Mouse (Mus musculus) CH12.LX (cell line): ENCODE data around the gene Ankrd22. TPM values are rescaled to one million over a fixed set of nuclear protein-coding genes. Genes with fewer than 3 reads are reported as not detected.

ENCODE experiments used
- DNase-seq: peaks from one replicate; pipeline ENCODE4 v3.0.0-alpha.2; 2013; ENCODE audit errors: extremely low read depth
- H3K27ac ChIP-seq: 2 replicates; pipeline ENCODE4 v1.5.1; 2012; ENCODE audit warnings: low read depth, mild to moderate bottlenecking, control low read depth, moderate library complexity; ENCODE audit not compliant: insufficient read depth
- H3K27me3 ChIP-seq: replicated peaks from 2 replicates; pipeline ENCODE3; 2012; ENCODE audit warnings: inconsistent platforms
- H3K36me3 ChIP-seq, 2 experiments: replicated peaks in 1 of 2; 2 replicates each; pipeline versions ENCODE3 to v1.6.1; 2012; ENCODE audit warnings: inconsistent platforms in 1 of 2, low read length in 1 of 2, mild to moderate bottlenecking in 1 of 2, mixed read lengths in 1 of 2, moderate library complexity in 1 of 2; ENCODE audit not compliant: control insufficient read depth in 1 of 2, insufficient read depth in 1 of 2
- H3K4me1 ChIP-seq, 2 experiments: 2 replicates each; pipeline ENCODE4 v1.6.1; 2012; ENCODE audit warnings: inconsistent platforms in 1 of 2, moderate library complexity in 1 of 2; ENCODE audit not compliant: insufficient read depth in 2 of 2, control insufficient read depth in 1 of 2
- H3K4me2 ChIP-seq: 2 replicates; pipeline ENCODE4 v1.6.1; 2012; ENCODE audit warnings: low read depth, mild to moderate bottlenecking, control low read depth; ENCODE audit not compliant: poor library complexity, insufficient read depth, severe bottlenecking
- H3K4me3 ChIP-seq, 3 experiments: fragments of 150-350 bp in 1 of 3; sonication (generic) in 1 of 3; replicated peaks in 1 of 3; 2 replicates each; pipeline versions ENCODE3 to v1.5.1; 2011 to 2012; ENCODE audit warnings: low read depth in 2 of 3, low read length in 2 of 3, mild to moderate bottlenecking in 2 of 3, moderate library complexity in 2 of 3, control low read depth in 1 of 3, improper control_type of control experiment in 1 of 3, inconsistent platforms in 1 of 3, mixed read lengths in 1 of 3; ENCODE audit not compliant: poor library complexity in 1 of 3
- H3K79me2 ChIP-seq: replicated peaks from 2 replicates; pipeline ENCODE4 v1.6.1; 2012; ENCODE audit warnings: mild to moderate bottlenecking, moderate library complexity; ENCODE audit not compliant: control insufficient read depth, poor library complexity, insufficient read depth, severe bottlenecking; ENCODE audit errors: extremely low read depth
- H3K9ac ChIP-seq: 2 replicates; pipeline ENCODE4 v1.6.1; 2012; ENCODE audit warnings: low read depth, mild to moderate bottlenecking, control low read depth, moderate library complexity; ENCODE audit not compliant: insufficient read depth
- H3K9me3 ChIP-seq: replicated peaks from 2 replicates; pipeline ENCODE3; 2012; ENCODE audit warnings: low read length, inconsistent platforms, mixed read lengths
- BHLHE40 ChIP-seq: IDR thresholded peaks from 2 replicates; pipeline ENCODE4 v1.6.1; 2011; ENCODE audit warnings: mild to moderate bottlenecking, low read depth, low read length, improper control_type of control experiment
- CHD1 ChIP-seq: IDR thresholded peaks from 2 replicates; pipeline ENCODE4 v1.6.1; 2012; ENCODE audit warnings: low read depth, low read length, improper control_type of control experiment, inconsistent platforms
- CHD2 ChIP-seq: IDR thresholded peaks from 2 replicates; pipeline ENCODE4 v1.6.1; 2011; ENCODE audit warnings: low read length, improper control_type of control experiment
- E2F4 ChIP-seq: IDR thresholded peaks from 2 replicates; pipeline ENCODE4 v1.6.1; 2011; ENCODE audit warnings: low read depth, low read length, improper control_type of control experiment; ENCODE audit not compliant: insufficient replicate concordance
- EP300 ChIP-seq: IDR thresholded peaks from 2 replicates; pipeline ENCODE4 v1.6.1; 2011; ENCODE audit warnings: low read length, improper control_type of control experiment
- GABPA ChIP-seq: IDR thresholded peaks from 2 replicates; pipeline ENCODE4 v1.6.1; 2012; ENCODE audit warnings: low read depth, low read length, improper control_type of control experiment, inconsistent platforms; ENCODE audit not compliant: insufficient replicate concordance
- HCFC1 ChIP-seq: IDR thresholded peaks from 2 replicates; pipeline ENCODE4 v1.6.1; 2012; ENCODE audit warnings: low read depth, mild to moderate bottlenecking, inconsistent platforms, low read length, improper control_type of control experiment
- IRF4 ChIP-seq: IDR thresholded peaks from 2 replicates; pipeline ENCODE4 v1.6.1; 2014; ENCODE audit warnings: low read depth, mild to moderate bottlenecking, inconsistent platforms, low read length, improper control_type of control experiment
- MAFK ChIP-seq: IDR thresholded peaks from 2 replicates; pipeline ENCODE4 v1.6.1; 2011; ENCODE audit warnings: low read length, improper control_type of control experiment; ENCODE audit not compliant: insufficient replicate concordance
- MXI1 ChIP-seq: IDR thresholded peaks from 2 replicates; pipeline ENCODE4 v1.6.1; 2011; ENCODE audit warnings: mild to moderate bottlenecking, low read depth, low read length, improper control_type of control experiment
- NRF1 ChIP-seq: IDR thresholded peaks from 2 replicates; pipeline ENCODE4 v1.6.1; 2014; ENCODE audit warnings: low read depth, mild to moderate bottlenecking, inconsistent platforms, low read length, improper control_type of control experiment, moderate library complexity
- PAX5 ChIP-seq: IDR thresholded peaks from 2 replicates; pipeline ENCODE4 v1.6.1; 2012; ENCODE audit warnings: low read length, inconsistent platforms, mixed read lengths
- POLR2A ChIP-seq: IDR thresholded peaks from 2 replicates; pipeline ENCODE4 v1.6.1; 2011; ENCODE audit warnings: low read depth, mild to moderate bottlenecking, improper control_type of control experiment, low read length
- RAD21 ChIP-seq: IDR thresholded peaks from 2 replicates; pipeline ENCODE4 v1.6.1; 2011; ENCODE audit warnings: low read depth, mild to moderate bottlenecking, low read length, improper control_type of control experiment, moderate library complexity
- RCOR1 ChIP-seq: conservative IDR thresholded peaks from 2 replicates; pipeline ENCODE4 v1.6.1; 2012; ENCODE audit warnings: low read depth, mild to moderate bottlenecking, inconsistent platforms, low read length, improper control_type of control experiment
- SMC3 ChIP-seq: IDR thresholded peaks from 2 replicates; pipeline ENCODE4 v1.6.1; 2011; ENCODE audit warnings: low read depth, low read length, improper control_type of control experiment
- UBTF ChIP-seq: IDR thresholded peaks from 2 replicates; pipeline ENCODE4 v1.6.1; 2012; ENCODE audit warnings: low read depth, mild to moderate bottlenecking, inconsistent platforms, low read length, improper control_type of control experiment, moderate library complexity
- USF1 ChIP-seq: IDR thresholded peaks from 2 replicates; pipeline ENCODE4 v1.6.1; 2014; ENCODE audit warnings: low read depth, mild to moderate bottlenecking, inconsistent platforms, low read length, improper control_type of control experiment
- USF2 ChIP-seq: conservative IDR thresholded peaks from 2 replicates; pipeline ENCODE4 v1.6.1; 2011; ENCODE audit warnings: low read depth, low read length, improper control_type of control experiment
- ZMIZ1 ChIP-seq: IDR thresholded peaks from 2 replicates; pipeline ENCODE4 v1.6.1; 2012; ENCODE audit warnings: low read depth, mild to moderate bottlenecking, inconsistent platforms, low read length, improper control_type of control experiment
- dilution Hi-C: fragments of 300-500 bp; cut with MboI; formaldehyde crosslinking; loops from 2 replicates; pipeline ENCODE4 v1.14.3; 2020; ENCODE audit warnings: low sequenced_read_pairs; ENCODE audit not compliant: extremely low pct_unique_long_range_greater_than_20kb, extremely low pct_ligation_motif_present
- in situ Hi-C: fragments of 300-500 bp; cut with MboI; formaldehyde crosslinking; loops from 3 replicates; pipeline ENCODE4 v1.14.3; 2019; ENCODE audit warnings: low sequenced_read_pairs, low pct_ligation_motif_present, low pct_unique_long_range_greater_than_20kb, mixed read lengths
- polyA plus RNA-seq: library from polyadenylated mRNA; unstranded; fragments of >175 nt; gene quantifications from 2 replicates; pipeline ENCODE4 v1.2.1, GENCODE M21; 2012; ENCODE audit warnings: low read depth; ENCODE audit not compliant: insufficient read length
- total RNA-seq, 2 experiments: library from RNA; depleted of rRNA; stranded (reverse); fragments of 300-350 nt in 1 of 2; fragments of >200 nt in 1 of 2; gene quantifications; 2 replicates each; pipeline ENCODE4 v1.2.3; 2012 to 2014

Ankrd22 gene
- total and polyA plus RNA-seq, 3 experiments, result not detected

DNA sequence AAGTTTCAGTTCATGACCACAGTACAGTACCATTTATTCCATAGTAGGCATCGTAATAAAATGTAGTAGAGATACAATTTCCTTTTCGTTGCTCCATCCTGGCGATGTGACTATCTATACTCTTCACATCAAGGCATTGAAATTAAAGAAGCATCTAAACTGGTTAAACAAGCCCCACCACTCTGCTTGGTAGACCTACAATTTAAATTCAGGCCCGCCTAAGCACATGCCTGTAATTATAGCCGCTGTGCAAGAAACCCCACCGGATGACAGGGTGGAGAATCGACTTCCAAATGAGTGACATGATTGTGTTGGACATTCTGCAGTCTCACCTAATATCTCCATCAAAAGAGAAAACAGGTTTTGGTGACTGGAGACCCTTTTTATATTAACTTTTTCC, 64.0 kb downstream of the Ankrd22 start:
- in situ Hi-C loops (no loop called here), dilution Hi-C loops (no loop called here)
- no peaks in the 10 kb centered on the region for H3K27me3 ChIP-seq
- H3K4me2 ChIP-seq, result peak overlapping the region; percentile 44
- H3K9me3 ChIP-seq, result no peaks in the 10 kb centered on the region
- no peaks in the 10 kb centered on the region for H3K4me1 ChIP-seq
- H3K9ac ChIP-seq, result no peak overlapping the region
- no peak for DNase-seq
- H3K36me3 ChIP-seq, result no peaks in the 10 kb centered on the region
- no peak overlapping the region for H3K4me3 ChIP-seq
- no peak overlapping the region for H3K27ac ChIP-seq
- no peaks in the 10 kb centered on the region for H3K79me2 ChIP-seq
- no peak for TF ChIP-seq CHD1
- no peak for TF ChIP-seq UBTF
- TF ChIP-seq EP300, result no peak
- TF ChIP-seq HCFC1, result no peak
- no peak for TF ChIP-seq SMC3
- TF ChIP-seq MXI1, result no peak
- TF ChIP-seq ZMIZ1, result no peak
- TF ChIP-seq RAD21, result no peak
- no peak for TF ChIP-seq MAFK
- no peak for TF ChIP-seq POLR2A
- TF ChIP-seq IRF4, result no peak
- TF ChIP-seq GABPA, result no peak
- no peak for TF ChIP-seq CHD2
- no peak for TF ChIP-seq USF1
- TF ChIP-seq RCOR1, result no peak
- TF ChIP-seq NRF1, result no peak

DNA sequence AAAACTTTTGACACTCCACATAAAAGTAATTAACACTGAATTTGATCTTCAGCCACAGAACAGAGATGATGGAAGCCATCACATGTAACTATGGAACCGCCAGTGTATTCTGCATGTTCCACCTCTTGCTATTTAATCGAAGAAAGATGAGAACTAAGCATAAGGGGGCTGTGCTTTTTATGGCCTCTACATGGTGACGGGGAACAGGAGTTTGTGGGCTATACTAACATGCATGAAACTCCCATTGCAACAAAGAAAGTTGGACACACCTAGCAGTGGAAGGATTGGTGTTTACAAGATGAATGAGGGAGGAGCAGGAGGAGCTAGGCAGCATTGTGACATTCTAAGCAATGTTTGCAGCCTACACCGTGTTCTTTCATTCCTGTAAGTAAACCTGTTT, 65.2 kb downstream of the Ankrd22 start, which contains the start of gene Lipm:
Gene Lipm (plus strand): TSS at position 301 of the 400 bp plus-strand sequence.
- Histone ChIP-seq H3K4me3 (no peak within 1 kb of the TSS), H3K27me3 (no peaks in the 10 kb centered on the region), H3K4me2 (peak within 1 kb of the TSS; percentile 44; the same call in 1 of the 2 replicates), H3K9me3 (no peaks in the 10 kb centered on the region), H3K79me2 (no peaks in the 10 kb centered on the region), H3K27ac (no peak within 1 kb of the TSS), H3K4me1 (no peaks in the 10 kb centered on the region), H3K9ac (no peak within 1 kb of the TSS), H3K36me3 (no peaks in the 10 kb centered on the region)
- TF ChIP-seq BHLHE40, result no peak
- TF ChIP-seq PAX5, result no peak
- no peak for TF ChIP-seq USF2
- no peak for TF ChIP-seq RAD21
- no peak for TF ChIP-seq E2F4
- TF ChIP-seq RCOR1, result no peak
- TF ChIP-seq CHD2, result no peak
- no peak for TF ChIP-seq GABPA
- dilution Hi-C loops (no loop called here), in situ Hi-C loops (no loop called here)
- DNase-seq, result no peak
